Mouse (Mus musculus) kidney, embryonic 16.5 days (tissue): ENCODE data around the gene Pde3a. TPM values are rescaled to one million over a fixed set of nuclear protein-coding genes. Genes with fewer than 3 reads are reported as not detected.
"Not testable (repeated sequence)": the region's sequence is repeated elsewhere in the genome, so short reads cannot be mapped to it uniquely, and the experiment has no call there.

ENCODE experiments used
- ATAC-seq: fragments of 200-750 bp; cut with Nextera tagmentation; 2 replicates; pipeline ENCODE4 v1.8.0; 2017; ENCODE audit warnings: moderate TSS enrichment; ENCODE audit not compliant: low FRiP score, low TSS enrichment
- H3K27ac ChIP-seq: fragments of 300-500 bp; sonication (generic); 2 replicates; pipeline ENCODE4 v1.5.1; 2014; ENCODE audit warnings: low read length
- H3K27me3 ChIP-seq: fragments of 300-500 bp; sonication (generic); 2 replicates; pipeline ENCODE4 v1.6.1; 2014; ENCODE audit warnings: low read length, control low read depth, mixed read lengths; ENCODE audit not compliant: insufficient read depth
- H3K36me3 ChIP-seq: fragments of 300-500 bp; sonication (generic); 2 replicates; pipeline ENCODE4 v1.6.1; 2014; ENCODE audit warnings: low read length, control low read depth, mixed read lengths; ENCODE audit not compliant: insufficient read depth
- H3K4me1 ChIP-seq: fragments of 300-500 bp; sonication (generic); 2 replicates; pipeline ENCODE4 v1.6.1; 2014; ENCODE audit warnings: low read length, control low read depth, mixed read lengths; ENCODE audit not compliant: insufficient read depth
- H3K4me2 ChIP-seq: fragments of 300-500 bp; sonication (generic); replicated peaks from 2 replicates; pipeline ENCODE4 v1.6.1; 2014; ENCODE audit warnings: low read depth, low read length
- H3K4me3 ChIP-seq: fragments of 300-500 bp; sonication (generic); 2 replicates; pipeline ENCODE4 v1.5.1; 2014; ENCODE audit warnings: mild to moderate bottlenecking, low read length
- H3K9ac ChIP-seq: fragments of 300-500 bp; sonication (generic); replicated peaks from 2 replicates; pipeline ENCODE4 v1.6.1; 2014; ENCODE audit warnings: low read length
- H3K9me3 ChIP-seq: fragments of 300-500 bp; sonication (generic); 2 replicates; pipeline ENCODE4 v1.6.1; 2016; ENCODE audit warnings: low read length, control low read depth
- WGBS: fragments of 180-500 bp; shearing (Covaris S2); extraction: QIAGEN DNeasy Blood & Tissue Kit; methylation state at CpG from one replicate; pipeline ENCODE4 v1.1.7; 2014; 5-methylcytosine and 5-hydroxymethylcytosine counted together
- polyA plus RNA-seq: library from polyadenylated mRNA; unstranded; fragments of >200 nt; fragmentation: Nextera tagmentation; extraction: Ambion mirVana; gene quantifications from 2 replicates; pipeline ENCODE4 v1.2.1, GENCODE M21; 2015

Pde3a gene
- polyA plus RNA-seq, 1 experiment from 2014 or later, result 12.1 TPM

DNA sequence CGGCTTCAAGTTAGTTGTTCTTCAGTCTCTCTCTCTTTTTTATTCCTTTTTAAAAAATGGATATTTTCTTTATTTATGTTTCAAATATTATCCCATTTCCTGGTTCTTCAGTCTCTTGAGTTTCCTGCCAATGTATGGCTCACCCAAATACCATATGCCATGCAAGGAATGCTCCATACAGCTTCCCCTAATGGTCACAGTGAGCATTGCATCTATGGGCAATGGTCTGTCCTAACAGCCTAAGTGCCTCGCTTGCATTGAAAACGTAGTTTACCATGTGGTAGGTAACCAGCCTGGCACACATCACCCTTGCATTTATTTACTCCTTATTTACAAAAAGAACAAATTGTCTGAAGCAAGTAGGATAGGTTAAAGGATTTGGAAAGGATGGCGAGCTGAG, 64.0 kb downstream of the Pde3a start:
- H3K4me3 ChIP-seq, result no peak overlapping the region
- 95% methylated on average over 4 of the region's 4 CpGs for WGBS

GRCm38 (mm10) chr6:141318440-141318839, 69.4 kb downstream of the Pde3a start:
- Histone ChIP-seq H3K27ac (no peak overlapping the region), H3K27me3 (no peaks in the 10 kb centered on the region), H3K4me3 (no peak overlapping the region), H3K9ac (no peak overlapping the region), H3K4me1 (peaks cover 6% of the 10 kb centered on the region; the same call in 1 of the 2 replicates), H3K9me3 (no peaks in the 10 kb centered on the region), H3K36me3 (no peaks in the 10 kb centered on the region), H3K4me2 (no peak overlapping the region)
- ATAC-seq, result no peak
- WGBS, result 60% methylated on average over 3 of the region's 3 CpGs

More for the DNA sequence above, 64.0 kb downstream of the Pde3a start:
- H3K4me2 ChIP-seq, result no peak overlapping the region
- H3K4me1 ChIP-seq, result peaks cover 19% of the 10 kb centered on the region
- no peaks in the 10 kb centered on the region for H3K36me3 ChIP-seq
- H3K9ac ChIP-seq, result no peak overlapping the region
- ATAC-seq, result no peak
- no peaks in the 10 kb centered on the region for H3K27me3 ChIP-seq
- no peaks in the 10 kb centered on the region for H3K9me3 ChIP-seq
- no peak overlapping the region for H3K27ac ChIP-seq

GRCm38 (mm10) chr6:141321253-141321652, 72.2 kb downstream of the Pde3a start:
- Histone ChIP-seq H3K27ac (no peak overlapping the region), H3K9ac (no peak overlapping the region), H3K36me3 (no peaks in the 10 kb centered on the region), H3K4me2 (no peak overlapping the region), H3K4me3 (no peak overlapping the region), H3K9me3 (no peaks in the 10 kb centered on the region), H3K4me1 (peaks cover 6% of the 10 kb centered on the region; the same call in 1 of the 2 replicates), H3K27me3 (no peaks in the 10 kb centered on the region)
- no peak for ATAC-seq
- WGBS, result 76% methylated on average over 3 of the region's 3 CpGs

- Histone ChIP-seq H3K4me1 (peaks cover 6% of the 10 kb centered on the region; the same call in 1 of the 2 replicates), H3K4me3 (no peak overlapping the region), H3K4me2 (no peak overlapping the region), H3K9me3 (no peaks in the 10 kb centered on the region), H3K9ac (no peak overlapping the region), H3K36me3 (no peaks in the 10 kb centered on the region), H3K27me3 (no peaks in the 10 kb centered on the region), H3K27ac (no peak overlapping the region)
- no peak for ATAC-seq
- WGBS, result 55% methylated on average over 4 of the region's 4 CpGs
These were observed 73.9 kb downstream of the Pde3a start for GRCm38 (mm10) chr6:141322961-141323360.

DNA sequence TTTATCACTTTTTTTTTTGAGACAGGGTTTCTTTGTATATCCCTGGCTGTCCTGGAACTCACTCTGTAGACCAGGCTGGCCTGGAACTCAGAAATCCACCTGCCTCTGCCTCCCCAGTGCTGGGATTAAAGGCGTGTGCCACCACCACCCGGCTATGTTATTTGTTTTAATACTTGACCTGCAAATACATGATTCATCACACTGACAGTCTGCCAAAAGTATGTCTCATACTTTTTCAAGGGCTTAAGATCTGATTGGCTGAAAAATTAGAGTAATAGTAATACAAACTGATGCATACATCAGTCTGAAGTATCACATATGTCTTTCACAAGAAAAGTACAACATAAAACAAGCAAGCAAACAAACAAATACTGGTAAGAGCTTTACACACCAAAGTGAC, 78.1 kb downstream of the Pde3a start:
- not testable (repeated sequence) for H3K4me1 ChIP-seq, H3K27ac ChIP-seq, H3K4me2 ChIP-seq, H3K9ac ChIP-seq, H3K27me3 ChIP-seq, H3K9me3 ChIP-seq, H3K36me3 ChIP-seq, H3K4me3 ChIP-seq, ATAC-seq
- WGBS, result 88% methylated on average over 2 of the region's 2 CpGs

- Histone ChIP-seq H3K4me2 (no peak overlapping the region), H3K4me3 (no peak overlapping the region), H3K4me1 (no peaks in the 10 kb centered on the region; the same call in 1 of the 2 replicates), H3K27ac (no peak overlapping the region), H3K27me3 (no peaks in the 10 kb centered on the region), H3K36me3 (no peaks in the 10 kb centered on the region), H3K9me3 (no peaks in the 10 kb centered on the region), H3K9ac (no peak overlapping the region)
- WGBS, result 80% methylated on average over 3 of the region's 3 CpGs
- ATAC-seq, result peak; percentile 94
These were observed 79.0 kb downstream of the Pde3a start for GRCm38 (mm10) chr6:141328071-141328470.

- Histone ChIP-seq H3K27me3 (no peaks in the 10 kb centered on the region), H3K9me3 (no peaks in the 10 kb centered on the region), H3K4me3 (no peak overlapping the region), H3K4me1 (no peaks in the 10 kb centered on the region), H3K9ac (no peak overlapping the region), H3K36me3 (no peaks in the 10 kb centered on the region), H3K4me2 (no peak overlapping the region), H3K27ac (no peak overlapping the region)
- no peak for ATAC-seq
- WGBS, result 53% methylated on average over 2 of the region's 2 CpGs
These were observed 82.4 kb downstream of the Pde3a start for GRCm38 (mm10) chr6:141331464-141331863.

DNA sequence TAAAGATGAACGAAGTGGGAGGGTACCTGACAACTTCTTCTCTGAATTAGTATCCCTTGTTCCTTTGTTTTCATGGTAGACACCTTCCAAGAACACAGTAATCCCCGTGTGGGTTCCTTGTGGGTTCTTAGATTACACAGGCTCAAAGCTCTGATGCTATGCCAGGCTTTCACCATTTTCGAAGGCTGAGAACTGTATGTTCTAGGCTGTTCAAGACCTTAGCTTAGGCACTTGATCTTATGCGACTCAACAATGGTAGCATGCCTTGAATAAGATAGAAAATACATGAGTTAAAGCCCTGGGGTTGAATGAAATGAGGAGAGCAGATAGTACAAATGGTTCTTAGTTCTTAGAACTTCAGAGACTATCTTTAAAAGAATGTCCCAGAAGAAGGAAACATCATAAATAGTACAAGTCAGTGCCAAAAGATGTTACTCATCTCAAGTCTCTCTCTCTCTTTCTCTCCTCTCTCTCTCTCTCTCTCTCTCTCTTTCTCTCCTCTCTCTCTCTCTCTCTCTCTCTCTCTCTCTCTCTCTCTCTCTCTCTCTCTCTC, 83.6 kb downstream of the Pde3a start:
- H3K9me3 ChIP-seq, result no peaks in the 10 kb centered on the region
- H3K9ac ChIP-seq, result no peak overlapping the region
- no peaks in the 10 kb centered on the region for H3K27me3 ChIP-seq
- no peaks in the 10 kb centered on the region for H3K4me1 ChIP-seq
- no peaks in the 10 kb centered on the region for H3K36me3 ChIP-seq
- 82% methylated on average over 4 of the region's 4 CpGs for WGBS
- no peak overlapping the region for H3K27ac ChIP-seq
- ATAC-seq, result no peak
- no peak overlapping the region for H3K4me3 ChIP-seq
- H3K4me2 ChIP-seq, result no peak overlapping the region

- peak; percentile 62; the same call in 1 of the 2 replicates for ATAC-seq
- Histone ChIP-seq H3K4me3 (no peak overlapping the region), H3K36me3 (no peaks in the 10 kb centered on the region), H3K4me2 (no peak overlapping the region), H3K27ac (no peak overlapping the region), H3K27me3 (no peaks in the 10 kb centered on the region), H3K9me3 (no peaks in the 10 kb centered on the region), H3K4me1 (no peaks in the 10 kb centered on the region), H3K9ac (no peak overlapping the region)
- WGBS, result 44% methylated on average over 3 of the region's 3 CpGs
These were observed 84.2 kb downstream of the Pde3a start for GRCm38 (mm10) chr6:141333245-141333644.

- Histone ChIP-seq H3K27me3 (no peaks in the 10 kb centered on the region), H3K36me3 (no peaks in the 10 kb centered on the region), H3K27ac (no peak overlapping the region), H3K4me2 (no peak overlapping the region), H3K4me3 (no peak overlapping the region), H3K9ac (no peak overlapping the region), H3K9me3 (no peaks in the 10 kb centered on the region), H3K4me1 (0 out of 2 replicates have a peak, but pooled peaks cover 2% of the 10 kb centered on the region)
- no peak for ATAC-seq
- WGBS, result 85% methylated on average over 1 of the region's 1 CpGs
These were observed 86.8 kb downstream of the Pde3a start for GRCm38 (mm10) chr6:141335878-141336277.
